Mouse (Mus musculus): ENCODE results near the gene Scgb1b2. TPM values are rescaled to one million over a fixed set of nuclear protein-coding genes. Genes with fewer than 3 reads are reported as not detected.

Gene Scgb1b2
- not detected in 2 replicates for polyA plus RNA-seq (2014; fragmentation: Nextera tagmentation; extraction: Ambion mirVana)

GRCm38 (mm10) chr7:31291721-31292120, at the start of gene Scgb1b2:
Gene Scgb1b2, minus strand, starts transcription at chr7:31291821.
- no peak within 1 kb of the TSS for H3K4me3 ChIP-seq (ENCODE audit: low read depth, low read length)
- H3K27me3 ChIP-seq (ENCODE audit: control insufficient read depth, insufficient read depth, low read length): no peaks in the 10 kb centered on the region
- no peaks in the 10 kb centered on the region for H3K36me3 ChIP-seq (ENCODE audit: control insufficient read depth, insufficient read depth, low read length)
- WGBS: 80% methylated on average over 3 of the region's 3 CpGs
- no peak within 1 kb of the TSS for H3K9ac ChIP-seq (replicated peaks; ENCODE audit: low read depth, low read length)
- H3K27ac ChIP-seq (ENCODE audit: low read length): no peak within 1 kb of the TSS
- no peaks in the 10 kb centered on the region for H3K4me1 ChIP-seq (ENCODE audit: control insufficient read depth, insufficient read depth, low read length)
- ATAC-seq (ENCODE audit: insufficient number of reproducible peaks, insufficient read depth, low FRiP score, low read depth): no peak
- no peaks in the 10 kb centered on the region for H3K9me3 ChIP-seq (ENCODE audit: control insufficient read depth, low read depth, low read length)
- H3K4me2 ChIP-seq (replicated peaks; ENCODE audit: low read depth, low read length): no peak within 1 kb of the TSS

DNA sequence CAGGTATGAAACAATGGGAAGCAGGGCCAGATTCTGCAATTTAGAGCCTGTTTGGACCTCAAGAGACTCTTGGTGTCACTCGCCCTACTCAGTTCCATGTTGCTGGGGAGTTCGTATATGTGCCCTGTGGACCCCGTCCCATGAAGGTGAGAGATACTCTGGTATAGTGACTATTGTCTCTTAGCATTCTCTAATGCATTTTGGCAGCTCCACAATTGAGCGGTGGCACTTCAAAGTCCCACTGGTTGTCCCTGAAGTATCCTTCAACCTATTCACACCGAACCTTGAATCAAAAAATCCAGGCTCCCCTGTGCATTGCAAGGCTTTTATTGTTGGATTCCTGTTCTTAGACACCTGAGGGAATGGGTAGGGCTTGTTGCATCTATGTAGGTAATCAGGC, 1.4 kb downstream of the Scgb1b2 start, which contains the start of gene Scgb2b2:
Gene Scgb2b2 (plus strand): TSS at position 301 of the 400 bp plus-strand sequence.
- Histone ChIP-seq H3K4me3 (ENCODE audit: low read depth, low read length) (no peak within 1 kb of the TSS), H3K9ac (replicated peaks; ENCODE audit: low read depth, low read length) (no peak within 1 kb of the TSS), H3K36me3 (ENCODE audit: control insufficient read depth, insufficient read depth, low read length) (no peaks in the 10 kb centered on the region), H3K9me3 (ENCODE audit: control insufficient read depth, low read depth, low read length) (no peaks in the 10 kb centered on the region), H3K27me3 (ENCODE audit: control insufficient read depth, insufficient read depth, low read length) (no peaks in the 10 kb centered on the region), H3K4me2 (replicated peaks; ENCODE audit: low read depth, low read length) (no peak within 1 kb of the TSS), H3K27ac (ENCODE audit: low read length) (no peak within 1 kb of the TSS), H3K4me1 (ENCODE audit: control insufficient read depth, insufficient read depth, low read length) (no peaks in the 10 kb centered on the region)
- 78% methylated on average over 5 of the region's 5 CpGs for WGBS
- ATAC-seq (ENCODE audit: insufficient number of reproducible peaks, insufficient read depth, low FRiP score, low read depth): no peak

Other genes with a start within 250 kb of the Scgb1b2 start
- gene Fxyd5, start 249.3 kb downstream of the Scgb1b2 start, polyA plus RNA-seq (2014; fragmentation: Nextera tagmentation; extraction: Ambion mirVana): 19.9 and 20.2 TPM in 2 replicates
- 35.7 and 42.2 TPM in 2 replicates for gene Fxyd7, start 240.4 kb downstream of the Scgb1b2 start, polyA plus RNA-seq (2014; fragmentation: Nextera tagmentation; extraction: Ambion mirVana)
- 86.7 and 99.3 TPM in 2 replicates for gene Fxyd1, start 234.6 kb downstream of the Scgb1b2 start, polyA plus RNA-seq (2014; fragmentation: Nextera tagmentation; extraction: Ambion mirVana)
- 0.78 and 1.7 TPM in 2 replicates for gene Lgi4, start 232.5 kb downstream of the Scgb1b2 start, polyA plus RNA-seq (2014; fragmentation: Nextera tagmentation; extraction: Ambion mirVana)
- 458 and 479 TPM in 2 replicates for gene Fxyd3, start 215.1 kb downstream of the Scgb1b2 start, polyA plus RNA-seq (2014; fragmentation: Nextera tagmentation; extraction: Ambion mirVana)
- gene Hpn, start 176.5 kb downstream of the Scgb1b2 start, polyA plus RNA-seq (2014; fragmentation: Nextera tagmentation; extraction: Ambion mirVana): 23.0 TPM in 2 replicates
- 1.2 and 1.4 TPM in 2 replicates for gene Scn1b, start 164.8 kb downstream of the Scgb1b2 start, polyA plus RNA-seq (2014; fragmentation: Nextera tagmentation; extraction: Ambion mirVana)
- 62.1 and 63.1 TPM in 2 replicates for gene Gramd1a, start 135.9 kb downstream of the Scgb1b2 start, polyA plus RNA-seq (2014; fragmentation: Nextera tagmentation; extraction: Ambion mirVana)
- gene Scgb2b2, start 1.3 kb downstream of the Scgb1b2 start, polyA plus RNA-seq (2014; fragmentation: Nextera tagmentation; extraction: Ambion mirVana): not detected in 2 replicates
- not detected in 2 replicates for gene Scgb2b3, start 70.3 kb upstream of the Scgb1b2 start, polyA plus RNA-seq (2014; fragmentation: Nextera tagmentation; extraction: Ambion mirVana)
- gene Scgb1b3, start 83.8 kb upstream of the Scgb1b2 start, polyA plus RNA-seq (2014; fragmentation: Nextera tagmentation; extraction: Ambion mirVana): not detected in 2 replicates